Mouse (Mus musculus): ENCODE data around the gene Ephx3.

- TF ChIP-seq CTCF (IDR thresholded peaks at IDR 0.05; ENCODE audit: extremely low read depth, insufficient read depth, insufficient read length, insufficient replicate concordance) (no peak), POLR2A (IDR thresholded peaks at IDR 0.05; ENCODE audit: low read depth, low read length) (no peak)
Observed at GRCm38 (mm10) chr17:32201086-32201485, 11.7 kb upstream of the Ephx3 start.
